Mouse (Mus musculus): ENCODE results near the gene Olfr224. TPM values are rescaled to one million over a fixed set of nuclear protein-coding genes. Genes with fewer than 3 reads are reported as not detected.

The Olfr224 gene
- total and polyA plus RNA-seq, 3 experiments: not detected

GRCm38 (mm10) chr11:58613359-58613758 lies 43.0 kb upstream of the Olfr224 start:
- Histone ChIP-seq H3K4me3 (ENCODE audit: control insufficient read depth in 1 of 2, insufficient read depth in 1 of 2, low read depth in 2 of 2, low read length in 2 of 2) (no peak overlapping the region), H3K9ac (ENCODE audit: control insufficient read depth, low read depth, low read length, poor library complexity, severe bottlenecking) (no peak overlapping the region), H3K9me3 (replicated peaks; ENCODE audit: insufficient read depth, low read length) (no peaks in the 10 kb centered on the region), H3K4me1 (ENCODE audit: control insufficient read depth in 1 of 2, insufficient read depth in 2 of 2, low read length in 2 of 2) (no peaks in the 10 kb centered on the region), H3K79me2 (ENCODE audit: control insufficient read depth, insufficient read depth, low read length, poor library complexity) (no peaks in the 10 kb centered on the region), H3K27me3 (ENCODE audit: control insufficient read depth in 1 of 2, insufficient read depth in 2 of 2, low read length in 2 of 2) (peaks cover 1 to 11% of the 10 kb centered on the region in 2 experiments; a peak in 3 of 4 replicates), H3K27ac (ENCODE audit: control insufficient read depth, low read depth, low read length) (no peak overlapping the region), H3K36me3 (ENCODE audit: control insufficient read depth in 1 of 2, insufficient read depth in 2 of 2, low read length in 2 of 2) (no peaks in the 10 kb centered on the region)
- no peak for DNase-seq (ENCODE audit: low read depth, low spot score)
- no peak for TF ChIP-seq ZC3H11A (IDR thresholded peaks at IDR 0.05; ENCODE audit: low read depth, low read length)
- TF ChIP-seq POLR2AphosphoS2 (IDR thresholded peaks at IDR 0.05; ENCODE audit: low read length): no peak
- TF ChIP-seq ELF1 (IDR thresholded peaks at IDR 0.05; ENCODE audit: low read depth, low read length): no peak
- no peak for TF ChIP-seq UBTF (IDR thresholded peaks at IDR 0.05; ENCODE audit: borderline replicate concordance, insufficient read depth, low read depth, low read length)
- no peak for TF ChIP-seq USF1 (IDR thresholded peaks at IDR 0.05; ENCODE audit: low read depth, low read length)
- TF ChIP-seq CHD1 (IDR thresholded peaks at IDR 0.05; ENCODE audit: low read depth, low read length): no peak
- no peak for TF ChIP-seq JUND (IDR thresholded peaks at IDR 0.05; ENCODE audit: low read depth, low read length)
- TF ChIP-seq MEF2A (IDR thresholded peaks at IDR 0.05; ENCODE audit: extremely low read depth, insufficient replicate concordance, low read depth, low read length, poor library complexity, severe bottlenecking): no peak
- no peak for TF ChIP-seq CTCF (IDR thresholded peaks at IDR 0.05 in 2 of 3, conservative IDR thresholded peaks at IDR 0.05 in 1 of 3; ENCODE audit: control insufficient read depth in 1 of 3, insufficient read depth in 1 of 3, low read depth in 2 of 3, low read length in 3 of 3, poor library complexity in 1 of 3, severe bottlenecking in 1 of 3)
- TF ChIP-seq MXI1 (IDR thresholded peaks at IDR 0.05; ENCODE audit: low read depth, low read length): no peak
- TF ChIP-seq E2F4 (IDR thresholded peaks at IDR 0.05; ENCODE audit: borderline replicate concordance, low read depth, low read length): no peak
- TF ChIP-seq GATA1 (IDR thresholded peaks at IDR 0.05; ENCODE audit: low read depth, low read length): no peak
- TF ChIP-seq TBP (IDR thresholded peaks at IDR 0.05; ENCODE audit: low read depth, low read length): no peak
- no peak for TF ChIP-seq TAL1 (IDR thresholded peaks at IDR 0.05; ENCODE audit: low read length)
- no peak for TF ChIP-seq MYB (IDR thresholded peaks at IDR 0.05; ENCODE audit: low read depth, low read length)
- TF ChIP-seq ZNF384 (IDR thresholded peaks at IDR 0.05; ENCODE audit: low read depth, low read length): no peak
- no peak for TF ChIP-seq HCFC1 (IDR thresholded peaks at IDR 0.05; ENCODE audit: low read depth, low read length)
- TF ChIP-seq TCF12 (IDR thresholded peaks at IDR 0.05; ENCODE audit: low read depth, low read length): no peak

GRCm38 (mm10) chr11:58607030-58607429 lies 36.7 kb upstream of the Olfr224 start:
- TF ChIP-seq GABPA (IDR thresholded peaks at IDR 0.05; ENCODE audit: low read depth, low read length) (no peak), CTCF (IDR thresholded peaks at IDR 0.05 in 2 of 3, conservative IDR thresholded peaks at IDR 0.05 in 1 of 3; ENCODE audit: control insufficient read depth in 1 of 3, insufficient read depth in 1 of 3, low read depth in 2 of 3, low read length in 3 of 3, poor library complexity in 1 of 3, severe bottlenecking in 1 of 3) (no peak), ZMIZ1 (IDR thresholded peaks at IDR 0.05; ENCODE audit: low read depth, low read length) (no peak), SMC3 (IDR thresholded peaks at IDR 0.05; ENCODE audit: low read depth, low read length) (no peak), ZKSCAN1 (IDR thresholded peaks at IDR 0.05; ENCODE audit: low read depth, low read length) (no peak), POLR2AphosphoS5 (IDR thresholded peaks at IDR 0.05; ENCODE audit: borderline replicate concordance, low read depth, low read length) (no peak), MEF2A (IDR thresholded peaks at IDR 0.05; ENCODE audit: extremely low read depth, insufficient replicate concordance, low read depth, low read length, poor library complexity, severe bottlenecking) (no peak), ETS1 (IDR thresholded peaks at IDR 0.05; ENCODE audit: low read depth, low read length) (no peak), POLR2AphosphoS2 (IDR thresholded peaks at IDR 0.05; ENCODE audit: low read length) (no peak), HCFC1 (IDR thresholded peaks at IDR 0.05; ENCODE audit: low read depth, low read length) (no peak), POLR2A (IDR thresholded peaks at IDR 0.05; ENCODE audit: control insufficient read depth in 1 of 2, insufficient read depth in 1 of 2, low read depth in 1 of 2, low read length in 2 of 2, poor library complexity in 1 of 2) (no peak), ZC3H11A (IDR thresholded peaks at IDR 0.05; ENCODE audit: low read depth, low read length) (no peak), NRF1 (IDR thresholded peaks at IDR 0.05; ENCODE audit: insufficient read depth, low read depth, low read length, poor library complexity, severe bottlenecking) (no peak), E2F4 (IDR thresholded peaks at IDR 0.05; ENCODE audit: borderline replicate concordance, low read depth, low read length) (no peak), KAT2A (conservative IDR thresholded peaks at IDR 0.05; ENCODE audit: low read depth, low read length) (no peak), NELFE (IDR thresholded peaks at IDR 0.05; ENCODE audit: low read depth, low read length) (no peak), ZNF384 (IDR thresholded peaks at IDR 0.05; ENCODE audit: low read depth, low read length) (no peak), TCF12 (IDR thresholded peaks at IDR 0.05; ENCODE audit: low read depth, low read length) (no peak)
- no peak for DNase-seq (ENCODE audit: low read depth, low spot score)
- Histone ChIP-seq H3K27me3 (ENCODE audit: control insufficient read depth in 1 of 2, insufficient read depth in 2 of 2, low read length in 2 of 2) (peaks cover 0 to 2% of the 10 kb centered on the region in 2 experiments; a peak in 2 of 4 replicates), H3K36me3 (ENCODE audit: control insufficient read depth in 1 of 2, insufficient read depth in 2 of 2, low read length in 2 of 2) (peaks cover 0 to 5% of the 10 kb centered on the region in 2 experiments; a peak in 2 of 4 replicates), H3K9ac (ENCODE audit: control insufficient read depth, low read depth, low read length, poor library complexity, severe bottlenecking) (no peak overlapping the region), H3K27ac (ENCODE audit: control insufficient read depth, low read depth, low read length) (no peak overlapping the region), H3K79me2 (ENCODE audit: control insufficient read depth, insufficient read depth, low read length, poor library complexity) (no peaks in the 10 kb centered on the region), H3K4me1 (ENCODE audit: control insufficient read depth in 1 of 2, insufficient read depth in 2 of 2, low read length in 2 of 2) (peaks cover 2 to 9% of the 10 kb centered on the region in 2 experiments; a peak in 1 of 4 replicates), H3K4me3 (ENCODE audit: control insufficient read depth in 1 of 2, insufficient read depth in 1 of 2, low read depth in 2 of 2, low read length in 2 of 2) (no peak overlapping the region), H3K9me3 (replicated peaks; ENCODE audit: insufficient read depth, low read length) (no peaks in the 10 kb centered on the region)
